Mouse (Mus musculus): Measurements from ENCODE around the gene Tmprss11b. TPM values are rescaled to one million over a fixed set of nuclear protein-coding genes. Genes with fewer than 3 reads are reported as not detected.
"Not testable (repeated sequence)": the region's sequence is repeated elsewhere in the genome, so short reads cannot be mapped to it uniquely, and the experiment has no call there.

Tmprss11b gene
- 0.59 and 1.1 TPM in 2 replicates for polyA plus RNA-seq (2014; fragmentation: Nextera tagmentation; extraction: Ambion mirVana)

DNA sequence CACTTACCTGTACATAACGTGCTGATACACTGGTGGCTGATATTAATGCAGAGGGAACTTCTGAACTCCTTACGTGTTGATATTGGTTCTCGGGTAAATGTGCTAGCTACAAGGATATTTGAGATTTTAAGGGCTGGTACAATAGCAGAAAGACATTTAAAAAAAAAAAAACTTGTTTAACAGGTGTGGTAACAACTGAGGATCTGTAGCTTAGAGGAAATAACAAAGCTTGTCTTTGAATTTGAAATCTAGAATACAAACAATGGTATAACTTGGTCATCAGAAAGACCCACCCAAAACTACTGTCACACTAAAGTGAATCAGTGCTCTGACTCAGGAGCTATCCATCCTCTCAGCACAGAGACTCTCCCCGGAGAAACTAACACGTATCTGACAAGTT is at the start of gene Tmprss11b:
Gene Tmprss11b, minus strand, starts transcription at position 101 of the 400 bp plus-strand sequence.
- H3K36me3 ChIP-seq (ENCODE audit: control insufficient read depth, insufficient read depth, low read length) = no peaks in the 10 kb centered on the region
- WGBS = 58% methylated on average over 5 of the region's 5 CpGs

DNA sequence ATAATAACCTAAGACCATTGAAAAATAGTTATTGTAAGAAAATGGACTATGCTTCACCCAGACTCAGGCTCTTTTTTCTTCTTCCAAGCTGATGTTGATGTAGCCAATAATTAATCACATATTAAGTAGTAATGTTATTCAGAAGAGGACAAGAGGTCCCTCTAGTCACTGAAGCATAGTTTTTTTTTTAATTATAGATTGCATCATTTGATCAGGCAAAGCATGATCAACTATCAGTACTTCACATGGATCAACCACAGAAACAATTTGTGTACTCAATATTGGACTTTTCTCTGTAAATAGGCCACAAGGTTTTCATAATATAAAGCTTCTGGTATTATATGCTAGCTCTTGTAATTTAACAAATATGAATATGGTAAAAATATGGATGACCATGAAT is 48.9 kb upstream of the Tmprss11b start:
- no peak overlapping the region for H3K27ac ChIP-seq (ENCODE audit: low read length)
- H3K27me3 ChIP-seq (ENCODE audit: control insufficient read depth, insufficient read depth, low read length) = no peaks in the 10 kb centered on the region
- H3K4me1 ChIP-seq (ENCODE audit: control insufficient read depth, insufficient read depth, low read length) = no peaks in the 10 kb centered on the region
- H3K9me3 ChIP-seq (ENCODE audit: control insufficient read depth, low read depth, low read length) = no peaks in the 10 kb centered on the region
- H3K36me3 ChIP-seq (ENCODE audit: control insufficient read depth, insufficient read depth, low read length) = no peaks in the 10 kb centered on the region
- H3K4me3 ChIP-seq (ENCODE audit: low read depth, low read length) = no peak overlapping the region
- H3K4me2 ChIP-seq (replicated peaks; ENCODE audit: low read depth, low read length) = no peak overlapping the region
- ATAC-seq (ENCODE audit: insufficient number of reproducible peaks, insufficient read depth, low FRiP score, low read depth) = no peak
- H3K9ac ChIP-seq (replicated peaks; ENCODE audit: low read depth, low read length) = no peak overlapping the region

More for the DNA sequence above, at the start of gene Tmprss11b:
- Histone ChIP-seq H3K4me3 (ENCODE audit: low read depth, low read length) (no peak within 1 kb of the TSS), H3K9me3 (ENCODE audit: control insufficient read depth, low read depth, low read length) (no peaks in the 10 kb centered on the region), H3K4me1 (ENCODE audit: control insufficient read depth, insufficient read depth, low read length) (no peaks in the 10 kb centered on the region), H3K9ac (replicated peaks; ENCODE audit: low read depth, low read length) (no peak within 1 kb of the TSS), H3K27me3 (ENCODE audit: control insufficient read depth, insufficient read depth, low read length) (no peaks in the 10 kb centered on the region), H3K4me2 (replicated peaks; ENCODE audit: low read depth, low read length) (no peak within 1 kb of the TSS), H3K27ac (ENCODE audit: low read length) (no peak within 1 kb of the TSS)
- ATAC-seq (ENCODE audit: insufficient number of reproducible peaks, insufficient read depth, low FRiP score, low read depth) = no peak

DNA sequence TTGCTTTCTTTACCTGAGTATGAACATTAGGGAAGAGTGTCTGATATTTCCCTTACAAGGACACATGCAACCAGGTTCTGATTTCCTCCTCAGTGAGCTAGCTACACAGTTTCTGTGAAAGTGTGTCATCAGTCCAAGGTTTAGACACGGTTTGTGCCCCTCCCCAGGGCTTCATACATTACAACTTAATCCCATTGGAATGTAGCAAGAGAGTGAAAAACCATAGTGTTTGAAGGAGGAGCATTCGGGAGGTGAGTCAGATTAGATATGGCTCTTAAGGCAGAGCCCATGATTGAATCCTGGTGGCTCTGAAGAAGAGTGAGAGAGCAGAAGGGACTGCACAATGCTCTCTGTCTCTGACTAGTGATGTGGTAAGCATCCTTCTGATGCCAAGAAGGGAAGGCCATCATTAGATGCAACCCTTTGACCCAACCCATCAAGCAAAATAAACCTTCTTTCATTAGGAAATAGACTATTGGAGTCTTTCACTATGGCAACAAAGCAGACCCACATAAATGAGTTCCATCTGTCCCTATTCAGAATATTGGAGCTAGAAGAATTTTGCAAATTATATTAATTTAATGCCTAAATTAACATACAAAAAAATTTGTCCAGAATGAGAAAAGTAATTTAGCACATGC is 46.8 kb upstream of the Tmprss11b start:
- 35% methylated on average over 2 of the region's 2 CpGs for WGBS
- Histone ChIP-seq H3K27ac (ENCODE audit: low read length) (no peak overlapping the region), H3K9me3 (ENCODE audit: control insufficient read depth, low read depth, low read length) (no peaks in the 10 kb centered on the region), H3K36me3 (ENCODE audit: control insufficient read depth, insufficient read depth, low read length) (no peaks in the 10 kb centered on the region), H3K4me3 (ENCODE audit: low read depth, low read length) (no peak overlapping the region), H3K4me2 (replicated peaks; ENCODE audit: low read depth, low read length) (no peak overlapping the region), H3K27me3 (ENCODE audit: control insufficient read depth, insufficient read depth, low read length) (no peaks in the 10 kb centered on the region), H3K9ac (replicated peaks; ENCODE audit: low read depth, low read length) (no peak overlapping the region), H3K4me1 (ENCODE audit: control insufficient read depth, insufficient read depth, low read length) (no peaks in the 10 kb centered on the region)
- ATAC-seq (ENCODE audit: insufficient number of reproducible peaks, insufficient read depth, low FRiP score, low read depth) = no peak

DNA sequence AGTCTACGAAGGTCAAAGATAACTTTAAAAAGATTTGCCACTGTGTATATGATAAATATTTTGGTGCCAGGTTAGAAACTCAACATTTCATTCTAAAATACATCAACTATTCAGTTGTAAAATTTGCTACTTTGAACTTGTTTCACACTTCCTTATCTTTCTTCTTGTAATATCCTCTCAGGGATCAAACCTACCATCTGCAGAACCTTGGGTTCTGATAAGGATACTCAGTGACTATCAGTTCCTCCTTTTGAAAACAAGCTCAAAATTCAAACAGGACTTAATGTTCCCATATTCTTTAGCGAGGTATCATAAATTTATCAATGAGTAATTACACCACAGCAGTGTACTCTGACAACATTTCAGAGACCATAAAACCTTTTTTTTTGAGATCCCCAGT is 38.8 kb upstream of the Tmprss11b start:
- no peak overlapping the region for H3K4me3 ChIP-seq (ENCODE audit: low read depth, low read length)
- no peaks in the 10 kb centered on the region for H3K4me1 ChIP-seq (ENCODE audit: control insufficient read depth, insufficient read depth, low read length)
- H3K9ac ChIP-seq (replicated peaks; ENCODE audit: low read depth, low read length) = no peak overlapping the region
- 84% methylated on average over 2 of the region's 2 CpGs for WGBS
- no peaks in the 10 kb centered on the region for H3K36me3 ChIP-seq (ENCODE audit: control insufficient read depth, insufficient read depth, low read length)
- H3K27me3 ChIP-seq (ENCODE audit: control insufficient read depth, insufficient read depth, low read length) = no peaks in the 10 kb centered on the region
- no peaks in the 10 kb centered on the region for H3K9me3 ChIP-seq (ENCODE audit: control insufficient read depth, low read depth, low read length)
- H3K4me2 ChIP-seq (replicated peaks; ENCODE audit: low read depth, low read length) = no peak overlapping the region
- no peak for ATAC-seq (ENCODE audit: insufficient number of reproducible peaks, insufficient read depth, low FRiP score, low read depth)
- H3K27ac ChIP-seq (ENCODE audit: low read length) = no peak overlapping the region

DNA sequence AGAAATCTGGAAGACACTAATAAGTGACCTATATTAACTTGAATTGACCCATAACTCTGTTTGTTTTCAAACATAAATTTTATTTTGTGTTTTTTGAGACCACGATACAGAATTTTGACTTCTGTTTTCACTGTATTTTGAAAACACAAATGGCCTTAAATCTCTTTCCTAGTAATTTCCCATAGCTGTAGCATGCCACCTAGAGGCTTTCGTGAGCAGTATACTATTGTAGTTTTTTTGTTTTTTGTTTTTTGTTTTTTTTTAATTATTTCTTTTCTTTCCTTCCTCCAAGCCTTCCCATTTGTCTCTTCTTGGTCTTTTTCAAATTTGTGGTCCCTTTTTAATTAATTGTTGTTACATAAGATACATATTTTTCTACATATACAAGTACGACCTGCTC is 28.8 kb upstream of the Tmprss11b start:
- no peak for ATAC-seq (ENCODE audit: insufficient number of reproducible peaks, insufficient read depth, low FRiP score, low read depth)
- Histone ChIP-seq H3K4me1 (ENCODE audit: control insufficient read depth, insufficient read depth, low read length) (no peaks in the 10 kb centered on the region), H3K9me3 (ENCODE audit: control insufficient read depth, low read depth, low read length) (no peaks in the 10 kb centered on the region), H3K36me3 (ENCODE audit: control insufficient read depth, insufficient read depth, low read length) (no peaks in the 10 kb centered on the region), H3K27me3 (ENCODE audit: control insufficient read depth, insufficient read depth, low read length) (no peaks in the 10 kb centered on the region), H3K4me3 (ENCODE audit: low read depth, low read length) (no peak overlapping the region), H3K27ac (ENCODE audit: low read length) (no peak overlapping the region), H3K9ac (replicated peaks; ENCODE audit: low read depth, low read length) (no peak overlapping the region), H3K4me2 (replicated peaks; ENCODE audit: low read depth, low read length) (no peak overlapping the region)
- WGBS = 79% methylated on average over 3 of the region's 3 CpGs

DNA sequence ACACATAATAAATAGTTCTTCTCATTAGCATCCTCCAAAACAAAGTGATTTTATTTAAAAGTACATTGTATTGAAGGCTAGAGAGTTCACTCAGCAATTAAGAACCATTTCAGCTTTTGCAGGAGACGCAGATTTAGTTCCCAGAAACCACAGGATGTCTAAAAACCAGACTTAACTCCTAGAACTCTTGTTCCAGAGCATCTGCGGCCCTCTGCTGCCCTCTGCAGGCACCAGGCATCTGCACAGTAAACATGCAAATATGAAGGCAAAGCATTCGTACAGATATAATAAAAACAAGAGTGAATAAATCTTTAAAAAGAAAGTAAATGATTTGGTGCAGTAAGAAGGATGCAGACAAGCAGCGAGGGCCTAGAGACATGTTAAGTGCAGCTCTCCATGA is 8.5 kb upstream of the Tmprss11b start:
- no peak overlapping the region for H3K4me2 ChIP-seq (replicated peaks; ENCODE audit: low read depth, low read length)
- 61% methylated on average over 4 of the region's 4 CpGs for WGBS
- H3K36me3 ChIP-seq (ENCODE audit: control insufficient read depth, insufficient read depth, low read length) = no peaks in the 10 kb centered on the region
- H3K9me3 ChIP-seq (ENCODE audit: control insufficient read depth, low read depth, low read length) = no peaks in the 10 kb centered on the region
- no peaks in the 10 kb centered on the region for H3K4me1 ChIP-seq (ENCODE audit: control insufficient read depth, insufficient read depth, low read length)
- H3K27ac ChIP-seq (ENCODE audit: low read length) = no peak overlapping the region
- no peak for ATAC-seq (ENCODE audit: insufficient number of reproducible peaks, insufficient read depth, low FRiP score, low read depth)
- no peaks in the 10 kb centered on the region for H3K27me3 ChIP-seq (ENCODE audit: control insufficient read depth, insufficient read depth, low read length)
- H3K4me3 ChIP-seq (ENCODE audit: low read depth, low read length) = no peak overlapping the region
- H3K9ac ChIP-seq (replicated peaks; ENCODE audit: low read depth, low read length) = no peak overlapping the region

DNA sequence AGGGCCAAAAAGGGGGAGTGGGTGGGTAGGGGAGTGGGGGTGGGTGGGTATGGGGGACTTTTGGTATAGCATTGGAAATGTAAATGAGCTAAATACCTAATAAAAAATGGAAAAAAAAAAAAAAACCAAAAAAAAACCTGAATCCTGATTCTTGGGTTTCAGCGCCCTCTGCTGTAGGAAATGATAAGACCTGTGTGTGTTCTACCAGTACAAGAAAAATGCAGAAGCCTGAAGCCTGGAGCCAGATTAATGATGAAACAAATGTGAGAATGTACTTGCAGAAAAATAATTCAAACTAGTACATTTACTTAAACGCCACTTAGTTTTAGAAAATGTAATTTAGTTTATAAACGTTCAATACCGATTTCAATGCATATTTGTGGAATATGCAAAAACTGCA is 27.0 kb downstream of the Tmprss11b start:
- not testable (repeated sequence) for H3K27ac ChIP-seq (ENCODE audit: low read length); H3K4me2 ChIP-seq (replicated peaks; ENCODE audit: low read depth, low read length); H3K4me1 ChIP-seq (ENCODE audit: control insufficient read depth, insufficient read depth, low read length); H3K4me3 ChIP-seq (ENCODE audit: low read depth, low read length); H3K27me3 ChIP-seq (ENCODE audit: control insufficient read depth, insufficient read depth, low read length); H3K36me3 ChIP-seq (ENCODE audit: control insufficient read depth, insufficient read depth, low read length); H3K9ac ChIP-seq (replicated peaks; ENCODE audit: low read depth, low read length); H3K9me3 ChIP-seq (ENCODE audit: control insufficient read depth, low read depth, low read length); ATAC-seq (ENCODE audit: insufficient number of reproducible peaks, insufficient read depth, low FRiP score, low read depth)
- 32% methylated on average over 4 of the region's 4 CpGs for WGBS

DNA sequence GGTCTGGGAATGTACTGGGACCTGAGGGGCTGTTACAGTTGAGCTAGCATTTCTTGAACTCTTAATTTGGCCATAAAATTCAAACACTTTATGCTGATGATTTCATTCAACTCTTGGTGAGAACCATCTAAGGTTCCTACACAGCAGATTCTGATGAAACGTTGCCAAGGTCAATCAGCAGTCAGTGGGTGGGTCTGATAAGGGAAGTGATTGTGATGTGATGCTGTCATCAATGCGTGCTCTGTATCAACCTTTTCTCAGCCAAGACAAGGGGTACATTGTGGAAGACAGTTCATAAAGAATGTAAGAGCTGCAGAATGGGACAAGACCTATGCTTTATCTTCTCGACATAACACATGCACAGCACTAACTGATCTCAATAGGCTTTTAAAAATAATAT is 35.4 kb downstream of the Tmprss11b start:
- Histone ChIP-seq H3K36me3 (ENCODE audit: control insufficient read depth, insufficient read depth, low read length) (no peaks in the 10 kb centered on the region), H3K4me1 (ENCODE audit: control insufficient read depth, insufficient read depth, low read length) (no peaks in the 10 kb centered on the region), H3K27ac (ENCODE audit: low read length) (no peak overlapping the region), H3K4me3 (ENCODE audit: low read depth, low read length) (no peak overlapping the region), H3K9ac (replicated peaks; ENCODE audit: low read depth, low read length) (no peak overlapping the region), H3K9me3 (ENCODE audit: control insufficient read depth, low read depth, low read length) (no peaks in the 10 kb centered on the region), H3K27me3 (ENCODE audit: control insufficient read depth, insufficient read depth, low read length) (no peaks in the 10 kb centered on the region), H3K4me2 (replicated peaks; ENCODE audit: low read depth, low read length) (no peak overlapping the region)
- WGBS = 63% methylated on average over 3 of the region's 3 CpGs
- no peak for ATAC-seq (ENCODE audit: insufficient number of reproducible peaks, insufficient read depth, low FRiP score, low read depth)

DNA sequence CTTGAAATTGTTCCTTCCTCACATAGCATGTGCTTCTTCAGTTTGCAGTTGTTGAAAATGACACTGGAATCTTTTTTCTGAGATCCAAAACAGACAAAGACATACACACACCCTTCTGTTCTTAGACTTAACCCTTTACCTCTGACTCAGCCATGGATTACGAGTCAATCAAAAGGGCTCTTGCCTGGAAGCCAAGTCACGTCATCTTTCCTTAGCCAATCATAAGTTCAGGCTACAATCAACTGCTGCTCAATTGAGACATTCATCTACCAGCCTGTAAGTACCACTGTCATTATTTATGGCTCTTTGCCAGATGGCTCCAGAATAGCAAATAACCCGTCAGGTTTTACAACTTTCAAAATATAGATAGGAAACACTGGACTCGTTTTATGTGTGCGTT is 43.8 kb downstream of the Tmprss11b start, which contains the start of gene Tmprss11f:
Gene Tmprss11f, minus strand, starts transcription at position 101 of the 400 bp plus-strand sequence.
- no peaks in the 10 kb centered on the region for H3K36me3 ChIP-seq (ENCODE audit: control insufficient read depth, insufficient read depth, low read length)
- no peak within 1 kb of the TSS for H3K9ac ChIP-seq (replicated peaks; ENCODE audit: low read depth, low read length)
- WGBS = 63% methylated on average over 5 of the region's 5 CpGs
- H3K9me3 ChIP-seq (ENCODE audit: control insufficient read depth, low read depth, low read length) = no peaks in the 10 kb centered on the region
- H3K27me3 ChIP-seq (ENCODE audit: control insufficient read depth, insufficient read depth, low read length) = no peaks in the 10 kb centered on the region
- no peak within 1 kb of the TSS for H3K4me3 ChIP-seq (ENCODE audit: low read depth, low read length)
- H3K27ac ChIP-seq (ENCODE audit: low read length) = no peak within 1 kb of the TSS
- H3K4me2 ChIP-seq (replicated peaks; ENCODE audit: low read depth, low read length) = no peak within 1 kb of the TSS
- H3K4me1 ChIP-seq (ENCODE audit: control insufficient read depth, insufficient read depth, low read length) = no peaks in the 10 kb centered on the region
- no peak for ATAC-seq (ENCODE audit: insufficient number of reproducible peaks, insufficient read depth, low FRiP score, low read depth)
